Mouse (Mus musculus): ENCODE results near the gene Foxp2. TPM values are rescaled to one million over a fixed set of nuclear protein-coding genes. Genes with fewer than 3 reads are reported as not detected.

The Foxp2 gene
- 5.1 and 6.0 TPM in 2 replicates for total RNA-seq (2021)
- long read RNA-seq, experiment 1, partial matches to known transcripts: 1 of 2 reads
- long read RNA-seq, experiment 1, other reads (novel, unspliced or antisense): 1 of 2 reads
- long read RNA-seq, experiment 2, partial matches to known transcripts: 0 of 2 reads
- long read RNA-seq, experiment 2, other reads (novel, unspliced or antisense): 2 of 2 reads

DNA sequence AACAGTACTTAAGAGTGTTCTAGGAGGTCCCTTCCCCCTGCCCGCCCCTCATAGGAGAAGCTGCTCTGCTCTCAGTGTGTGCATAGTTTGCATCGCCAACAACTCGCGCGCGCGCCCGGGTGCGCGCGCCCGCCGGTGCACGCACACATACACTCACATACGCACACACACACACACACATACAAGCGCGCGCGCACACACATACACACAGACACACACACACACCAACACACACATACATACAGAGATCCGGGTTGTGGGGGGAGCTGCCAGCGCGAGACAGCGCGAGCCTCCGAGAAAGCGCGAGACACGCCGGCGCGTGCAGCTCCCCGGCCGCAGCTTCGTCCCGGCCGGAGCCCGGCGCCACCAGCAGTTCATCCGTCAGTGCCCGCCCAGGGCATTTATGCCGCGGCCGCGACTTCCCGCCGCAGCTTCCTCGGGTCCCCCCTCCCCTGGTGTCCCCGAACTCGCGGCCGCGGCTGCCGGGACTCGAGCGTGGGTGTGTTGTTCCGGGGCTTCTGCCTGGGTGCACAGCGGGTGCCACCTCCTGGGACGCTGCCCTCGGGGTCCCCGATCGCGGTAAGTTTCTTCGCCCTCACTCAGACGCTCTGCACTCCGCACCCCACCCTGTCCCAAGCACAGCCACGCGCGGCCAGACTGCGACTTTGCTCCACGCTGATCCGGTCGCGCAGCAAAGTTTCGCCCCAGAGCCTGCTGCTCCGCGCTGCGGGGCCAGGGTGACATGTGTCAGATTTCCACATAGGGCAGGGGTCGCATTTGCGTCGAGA, at the start of gene Foxp2:
TSS of gene Foxp2 (plus strand) at position 167 of the 788 bp plus-strand sequence.
- peak; percentile 70 for DNase-seq

GRCm38 (mm10) chr6:14885199-14885598, 15.9 kb upstream of the Foxp2 start:
- no peak for DNase-seq

- no peak for DNase-seq
Observed at GRCm38 (mm10) chr6:14897028-14897427, 4.1 kb upstream of the Foxp2 start.

DNA sequence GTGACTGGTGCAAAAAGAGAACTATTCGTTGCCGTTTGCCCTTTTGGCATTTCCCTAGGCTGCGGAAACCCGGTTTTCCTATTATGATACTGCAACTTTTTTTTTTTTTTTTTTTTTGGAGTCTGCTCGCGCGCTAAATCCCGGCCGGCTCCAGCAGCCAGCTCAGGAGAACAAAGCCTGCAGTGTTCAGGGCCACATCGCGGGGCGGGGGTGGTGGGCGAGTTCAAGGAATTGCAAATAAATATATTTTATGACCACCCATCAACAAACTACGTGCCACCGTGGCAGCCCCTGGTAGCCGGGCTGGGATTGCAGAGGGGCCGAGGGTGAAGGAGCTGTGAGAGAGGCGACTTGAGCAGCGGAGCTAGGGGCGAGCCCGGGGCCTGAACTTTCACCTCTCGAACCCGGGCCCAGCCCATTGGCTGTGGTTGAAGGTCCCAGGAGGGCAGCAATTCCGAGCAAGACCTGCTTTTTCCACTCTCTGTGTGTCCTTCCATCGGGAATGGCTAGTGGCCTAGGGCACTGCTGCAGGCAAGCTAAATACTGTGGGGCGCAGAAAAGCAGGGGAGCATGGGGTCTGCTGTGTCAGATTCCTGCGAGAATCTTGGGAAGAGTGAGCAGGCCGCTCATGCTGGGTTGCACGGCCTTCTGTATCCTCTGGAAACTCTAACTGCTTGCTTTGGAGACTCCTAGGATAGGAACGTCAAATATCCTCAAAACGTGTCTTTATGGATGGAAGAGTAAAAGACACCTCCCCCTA, 2.9 kb upstream of the Foxp2 start:
- peak; percentile 12 for DNase-seq

- DNase-seq: no peak
Observed at GRCm38 (mm10) chr6:14899021-14899610, 2.0 kb upstream of the Foxp2 start.

GRCm38 (mm10) chr6:14899936-14900578, 1.1 kb upstream of the Foxp2 start:
- peak; percentile 26 for DNase-seq

GRCm38 (mm10) chr6:14900579-14901021, 549 bp upstream of the Foxp2 start:
- DNase-seq: peak; percentile 67

GRCm38 (mm10) chr6:14901971-14902670, 972 bp downstream of the Foxp2 start:
- peak; percentile 12 for DNase-seq

GRCm38 (mm10) chr6:14903271-14903965, 2.3 kb downstream of the Foxp2 start:
- DNase-seq: no peak

DNA sequence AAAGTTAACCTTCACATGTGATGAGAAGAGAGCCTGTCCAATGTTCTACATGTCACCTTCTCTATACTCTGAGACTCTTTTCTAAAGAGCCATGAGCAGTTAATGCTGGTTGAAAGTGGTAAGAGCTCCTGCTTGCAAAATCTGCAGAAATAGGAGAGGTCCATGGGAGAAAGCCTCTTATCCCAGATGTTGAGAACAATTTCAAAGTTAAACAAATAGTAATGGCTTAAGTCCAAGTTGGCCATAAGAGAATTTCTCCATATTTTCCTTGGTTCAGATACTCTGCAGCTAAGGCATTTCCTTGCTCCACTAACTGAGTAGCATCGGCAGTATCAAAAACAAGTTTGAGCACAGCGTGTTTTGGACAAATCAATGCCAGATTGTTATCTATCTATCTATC, 13.9 kb downstream of the Foxp2 start:
- no peak for DNase-seq

GRCm38 (mm10) chr6:14922704-14923103, 21.6 kb downstream of the Foxp2 start:
- DNase-seq: no peak

GRCm38 (mm10) chr6:14924976-14925489, 23.9 kb downstream of the Foxp2 start:
- no peak for DNase-seq

DNA sequence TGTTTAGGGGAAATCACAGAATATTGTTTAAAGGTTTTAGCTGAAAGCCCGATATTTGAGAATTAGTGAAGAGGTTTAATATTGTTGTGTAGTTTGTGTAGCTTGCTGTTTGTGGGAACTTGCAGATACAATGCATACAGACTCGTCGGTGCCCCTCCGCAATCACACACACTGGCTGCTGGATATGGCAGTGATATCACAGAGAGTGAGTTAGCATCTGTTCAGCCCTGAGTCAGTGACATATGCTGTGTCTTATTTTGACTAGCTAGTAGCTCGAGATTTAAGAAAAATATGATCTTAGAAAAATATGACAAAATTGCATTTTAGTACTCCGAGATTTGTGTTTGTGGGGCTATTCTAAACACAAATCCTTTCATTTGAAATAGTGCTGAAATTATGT, 49.9 kb downstream of the Foxp2 start:
- DNase-seq: no peak

DNA sequence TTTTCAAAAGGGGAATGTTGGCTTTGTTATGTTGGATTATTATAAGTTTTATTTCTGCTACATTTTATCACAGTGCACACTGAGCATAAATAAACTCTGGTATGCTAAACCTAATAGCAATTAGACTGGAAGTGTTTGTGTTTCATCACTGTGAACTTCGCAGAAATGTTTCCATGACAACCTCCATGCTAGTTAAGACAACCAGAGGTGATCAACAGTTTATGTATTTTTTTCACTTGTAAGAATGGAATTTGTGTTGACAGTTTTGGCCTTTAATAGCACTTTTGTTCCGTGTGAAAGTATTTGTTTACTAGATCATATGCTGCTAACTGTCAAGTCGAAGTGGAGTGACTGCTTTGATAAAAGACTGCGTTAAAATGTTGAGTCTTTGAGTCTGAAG, 51.6 kb downstream of the Foxp2 start:
- no peak for DNase-seq

DNA sequence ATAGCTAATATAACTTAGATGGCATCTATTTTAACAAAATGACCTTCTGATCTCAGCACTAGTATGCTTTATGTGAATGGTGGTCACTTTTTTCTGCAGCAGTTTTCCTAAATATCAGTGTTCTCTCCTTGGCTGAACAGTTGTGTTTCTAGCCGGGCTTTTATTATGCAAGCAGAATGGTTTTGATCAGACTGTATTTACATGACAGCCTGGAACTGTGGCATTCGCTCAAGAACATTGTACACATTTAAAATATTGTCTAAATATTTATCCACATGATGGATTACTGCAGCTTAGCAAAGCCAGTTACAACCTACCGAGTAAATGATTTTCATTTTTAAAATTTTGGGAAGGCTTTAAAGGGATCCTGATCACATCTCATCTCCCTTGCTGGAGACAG, 75.9 kb downstream of the Foxp2 start:
- DNase-seq: no peak

GRCm38 (mm10) chr6:14978201-14978600, 77.1 kb downstream of the Foxp2 start:
- no peak for DNase-seq

DNA sequence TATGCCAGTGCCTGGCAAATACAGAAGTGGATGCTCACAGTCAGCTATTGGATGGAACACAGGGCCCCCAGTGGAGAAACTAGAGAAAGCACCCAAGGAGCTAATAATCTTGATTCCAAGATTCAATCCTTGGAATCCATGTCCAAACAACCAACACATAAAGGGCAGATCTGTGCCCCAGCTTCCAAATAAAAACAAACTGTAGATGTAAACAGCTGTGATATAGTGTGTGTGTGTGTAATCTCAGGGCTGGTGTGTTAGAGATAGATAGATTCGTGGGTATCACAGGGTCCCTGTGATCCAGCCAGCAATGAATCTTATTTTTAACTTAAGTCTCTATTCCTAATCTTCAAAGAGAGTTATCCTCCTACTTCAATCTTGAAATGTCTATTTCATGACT, 107.0 kb downstream of the Foxp2 start:
- DNase-seq: no peak

- no peak for DNase-seq
Observed at GRCm38 (mm10) chr6:15028488-15028887, 127.3 kb downstream of the Foxp2 start.

DNA sequence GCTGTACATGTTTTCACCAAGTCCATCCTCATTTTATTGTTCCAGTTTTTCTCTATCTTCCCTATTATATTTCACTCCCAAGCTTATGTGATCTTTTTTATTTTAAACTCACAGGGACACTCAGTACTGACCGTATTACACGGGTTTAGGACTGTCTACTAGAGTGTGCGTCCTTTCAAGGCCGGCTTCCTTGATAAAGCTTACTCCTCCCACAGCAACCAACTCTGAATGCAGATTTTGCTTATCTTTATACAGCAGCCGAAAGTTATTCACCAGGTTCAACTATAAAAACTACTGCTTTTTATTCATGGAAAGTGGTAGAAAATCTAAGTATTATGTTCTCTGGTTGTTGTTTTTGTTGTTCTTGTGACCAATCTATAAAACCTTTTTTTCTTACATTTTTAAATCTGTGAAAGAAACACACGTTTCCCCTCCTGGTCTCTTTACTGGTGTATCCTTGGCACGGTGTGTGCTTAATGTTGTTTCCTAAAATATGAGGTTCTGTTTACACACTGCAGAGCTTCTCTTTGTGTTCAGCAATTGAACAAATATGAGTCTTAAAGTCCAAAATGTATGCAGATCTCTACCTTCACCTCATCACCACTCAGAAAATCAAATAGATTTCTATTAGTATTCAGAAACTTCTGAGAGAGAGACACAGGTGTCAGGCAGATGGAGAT, 128.4 kb downstream of the Foxp2 start:
- DNase-seq: no peak

DNA sequence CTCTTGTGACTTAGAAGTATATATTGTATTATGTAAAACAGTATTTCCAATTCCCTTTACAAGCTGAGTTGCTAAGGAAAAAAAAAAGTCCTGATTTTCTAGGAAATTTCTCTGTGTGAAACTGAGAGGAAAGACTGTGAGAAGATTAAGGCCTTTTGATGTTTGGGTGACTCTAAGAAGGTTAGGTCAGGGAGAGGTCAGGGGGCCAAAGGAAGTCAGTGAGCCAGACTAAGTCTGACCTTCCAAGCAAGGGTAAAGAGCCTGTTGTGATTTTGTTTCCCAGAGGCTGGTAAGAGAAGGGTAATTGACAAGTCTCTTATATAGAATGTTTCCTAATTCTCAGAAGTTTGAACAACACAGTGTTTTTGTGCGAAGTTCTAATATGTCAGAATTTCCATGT, 162.1 kb downstream of the Foxp2 start:
- no peak for DNase-seq

Measured in adrenal gland, postnatal 14 days (tissue).